Mouse (Mus musculus): ENCODE measurements around the gene Fam216b. TPM values are rescaled to one million over a fixed set of nuclear protein-coding genes. Genes with fewer than 3 reads are reported as not detected.

Fam216b gene
- not detected in 2 replicates for polyA plus RNA-seq (2015; fragmentation: Nextera tagmentation; extraction: Ambion mirVana)

DNA sequence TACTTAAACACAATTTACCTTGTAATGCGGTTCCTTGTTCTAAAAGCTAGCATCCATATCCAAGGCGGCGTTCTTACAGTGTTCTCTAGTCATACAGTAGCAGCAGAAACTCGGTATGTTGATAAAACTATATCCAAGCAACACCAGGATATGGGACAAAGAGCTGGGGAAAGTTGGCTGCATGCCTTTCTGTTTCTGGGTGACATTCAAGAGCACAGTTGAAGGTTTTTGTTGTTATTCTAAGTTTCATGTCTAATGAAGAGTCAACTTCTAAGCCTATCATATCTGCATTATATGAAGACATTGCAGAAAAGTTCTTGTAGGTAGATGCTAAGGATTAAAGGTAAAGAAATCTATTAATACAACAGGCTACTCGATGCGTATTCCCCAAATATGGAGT is at the start of gene Fam216b:
Fam216b (minus strand) TSS at position 101 of the 400 bp plus-strand sequence.

Other genes starting within 250 kb of the Fam216b start
- 64.7 and 74.7 TPM in 2 replicates for gene Dnajc15, start 213.9 kb downstream of the Fam216b start, polyA plus RNA-seq (2015; fragmentation: Nextera tagmentation; extraction: Ambion mirVana)
- 1.5 and 1.8 TPM in 2 replicates for gene Epsti1, start 184.8 kb downstream of the Fam216b start, polyA plus RNA-seq (2015; fragmentation: Nextera tagmentation; extraction: Ambion mirVana)
- gene Tnfsf11, start 219.0 kb upstream of the Fam216b start, polyA plus RNA-seq (2015; fragmentation: Nextera tagmentation; extraction: Ambion mirVana) = 0.08 TPM in 2 replicates